Mouse (Mus musculus) neural tube, embryonic 11.5 days (tissue): Measurements from ENCODE around the gene Ptprm. TPM values are rescaled to one million over a fixed set of nuclear protein-coding genes. Genes with fewer than 3 reads are reported as not detected.

Experiments used
- ATAC-seq: fragments of 200-750 bp; cut with Nextera tagmentation; 2 replicates; pipeline ENCODE4 v1.8.0; 2017; ENCODE audit warnings: moderate number of reproducible peaks, mild to moderate bottlenecking, moderate TSS enrichment, moderate library complexity; ENCODE audit not compliant: insufficient read depth, low FRiP score, low TSS enrichment
- DNase-seq: peaks from one replicate; pipeline ENCODE4 v3.0.0-alpha.2; 2015; ENCODE audit warnings: low spot score
- H3K27ac ChIP-seq: fragments of 300-500 bp; sonication (generic); 2 replicates; pipeline ENCODE4 v1.5.1; 2014; ENCODE audit warnings: low read depth, mild to moderate bottlenecking, low read length
- H3K27me3 ChIP-seq: fragments of 300-500 bp; sonication (generic); 2 replicates; pipeline ENCODE4 v1.6.1; 2014; ENCODE audit warnings: mild to moderate bottlenecking, low read length, mixed read lengths; ENCODE audit not compliant: control insufficient read depth, insufficient read depth
- H3K36me3 ChIP-seq: fragments of 300-500 bp; sonication (generic); 2 replicates; pipeline ENCODE4 v1.6.1; 2014; ENCODE audit warnings: mild to moderate bottlenecking, low read length, moderate library complexity, mixed read lengths; ENCODE audit not compliant: control insufficient read depth, insufficient read depth
- H3K4me1 ChIP-seq: fragments of 300-500 bp; sonication (generic); 2 replicates; pipeline ENCODE4 v1.6.1; 2014; ENCODE audit warnings: low read length, mixed read lengths; ENCODE audit not compliant: control insufficient read depth, insufficient read depth
- H3K4me2 ChIP-seq: fragments of 300-500 bp; sonication (generic); 2 replicates; pipeline ENCODE4 v1.6.1; 2014; ENCODE audit warnings: low read depth, mild to moderate bottlenecking, moderate library complexity
- H3K4me3 ChIP-seq: fragments of 300-500 bp; sonication (generic); 2 replicates; pipeline ENCODE4 v1.5.1; 2014; ENCODE audit warnings: low read depth, low read length
- H3K9ac ChIP-seq: fragments of 300-500 bp; sonication (generic); 2 replicates; pipeline ENCODE4 v1.6.1; 2014; ENCODE audit warnings: mild to moderate bottlenecking, low read length
- H3K9me3 ChIP-seq: fragments of 300-500 bp; sonication (generic); 2 replicates; pipeline ENCODE4 v1.6.1; 2016; ENCODE audit warnings: low read length; ENCODE audit not compliant: control insufficient read depth
- WGBS: fragments of 180-500 bp; shearing (Covaris S2); extraction: QIAGEN DNeasy Blood & Tissue Kit; methylation state at CpG from one replicate; pipeline ENCODE4 v1.1.7; 2014; 5-methylcytosine and 5-hydroxymethylcytosine counted together
- polyA plus RNA-seq: library from polyadenylated mRNA; unstranded; fragments of >200 nt; fragmentation: Nextera tagmentation; extraction: Ambion mirVana; gene quantifications from 2 replicates; pipeline ENCODE4 v1.2.1, GENCODE M21; 2014

Ptprm gene
- polyA plus RNA-seq, 1 experiment from 2014 or later = 12.7 TPM

GRCm38 (mm10) chr17:66749976-66750375 is 604.3 kb downstream of the Ptprm start:
- no peak for ATAC-seq

GRCm38 (mm10) chr17:66746506-66746905 is 607.8 kb downstream of the Ptprm start:
- 92% methylated on average over 8 of the region's 8 CpGs for WGBS
- ATAC-seq = no peak
- no peaks in the 10 kb centered on the region for H3K27me3 ChIP-seq

More at GRCm38 (mm10) chr17:66749976-66750375, 604.3 kb downstream of the Ptprm start:
- Histone ChIP-seq H3K4me1 (peaks cover 4% of the 10 kb centered on the region; the same call in 1 of the 2 replicates), H3K4me3 (no peak overlapping the region), H3K4me2 (no peak overlapping the region), H3K27ac (no peak overlapping the region), H3K9ac (no peak overlapping the region), H3K36me3 (no peaks in the 10 kb centered on the region), H3K27me3 (no peaks in the 10 kb centered on the region), H3K9me3 (no peaks in the 10 kb centered on the region)
- DNase-seq = no peak
- 84% methylated on average over 7 of the region's 7 CpGs for WGBS

GRCm38 (mm10) chr17:66743321-66743720 is 610.9 kb downstream of the Ptprm start:
- no peaks in the 10 kb centered on the region for H3K36me3 ChIP-seq
- no peak overlapping the region for H3K4me2 ChIP-seq
- H3K9ac ChIP-seq = no peak overlapping the region
- H3K4me3 ChIP-seq = no peak overlapping the region
- no peaks in the 10 kb centered on the region for H3K4me1 ChIP-seq
- DNase-seq = no peak
- H3K27me3 ChIP-seq = no peaks in the 10 kb centered on the region
- 62% methylated on average over 7 of the region's 7 CpGs for WGBS
- H3K9me3 ChIP-seq = no peaks in the 10 kb centered on the region
- no peak overlapping the region for H3K27ac ChIP-seq
- no peak for ATAC-seq

More at GRCm38 (mm10) chr17:66746506-66746905, 607.8 kb downstream of the Ptprm start:
- Histone ChIP-seq H3K4me1 (no peaks in the 10 kb centered on the region), H3K27ac (no peak overlapping the region), H3K4me3 (no peak overlapping the region), H3K9me3 (no peaks in the 10 kb centered on the region), H3K36me3 (no peaks in the 10 kb centered on the region), H3K9ac (no peak overlapping the region), H3K4me2 (no peak overlapping the region)
- no peak for DNase-seq

- ATAC-seq = no peak
- Histone ChIP-seq H3K4me3 (no peak overlapping the region), H3K4me2 (no peak overlapping the region), H3K27ac (no peak overlapping the region), H3K36me3 (no peaks in the 10 kb centered on the region), H3K4me1 (no peaks in the 10 kb centered on the region), H3K9ac (no peak overlapping the region), H3K9me3 (no peaks in the 10 kb centered on the region), H3K27me3 (no peaks in the 10 kb centered on the region)
- DNase-seq = no peak
- 65% methylated on average over 8 of the region's 8 CpGs for WGBS
Observed at GRCm38 (mm10) chr17:66738779-66739345, 615.4 kb downstream of the Ptprm start.

- ATAC-seq = no peak
- Histone ChIP-seq H3K27me3 (no peaks in the 10 kb centered on the region), H3K4me1 (no peaks in the 10 kb centered on the region), H3K4me2 (no peak overlapping the region), H3K9me3 (no peaks in the 10 kb centered on the region), H3K27ac (no peak overlapping the region), H3K36me3 (no peaks in the 10 kb centered on the region), H3K4me3 (no peak overlapping the region), H3K9ac (no peak overlapping the region)
- DNase-seq = no peak
- WGBS = 84% methylated on average over 6 of the region's 6 CpGs
Observed at GRCm38 (mm10) chr17:66738331-66738730, 615.9 kb downstream of the Ptprm start.

- H3K4me3 ChIP-seq = no peak overlapping the region
- no peaks in the 10 kb centered on the region for H3K9me3 ChIP-seq
- no peaks in the 10 kb centered on the region for H3K36me3 ChIP-seq
- no peaks in the 10 kb centered on the region for H3K4me1 ChIP-seq
- no peak for ATAC-seq
- H3K9ac ChIP-seq = no peak overlapping the region
- no peak for DNase-seq
- H3K27ac ChIP-seq = no peak overlapping the region
- H3K27me3 ChIP-seq = no peaks in the 10 kb centered on the region
- whole genome bisulfite sequencing = 79% methylated on average over 6 of the region's 6 CpGs
- no peak overlapping the region for H3K4me2 ChIP-seq
Observed at GRCm38 (mm10) chr17:66736450-66736849, 617.8 kb downstream of the Ptprm start.

GRCm38 (mm10) chr17:66733541-66733940 is 620.7 kb downstream of the Ptprm start:
- no peaks in the 10 kb centered on the region for H3K9me3 ChIP-seq
- no peaks in the 10 kb centered on the region for H3K4me1 ChIP-seq
- DNase-seq (no peak), ATAC-seq (no peak)
- H3K36me3 ChIP-seq = no peaks in the 10 kb centered on the region
- H3K4me2 ChIP-seq = no peak overlapping the region
- no peak overlapping the region for H3K4me3 ChIP-seq
- no peak overlapping the region for H3K9ac ChIP-seq
- 74% methylated on average over 12 of the region's 12 CpGs for WGBS
- no peak overlapping the region for H3K27ac ChIP-seq
- no peaks in the 10 kb centered on the region for H3K27me3 ChIP-seq

GRCm38 (mm10) chr17:66729979-66730378 is 624.3 kb downstream of the Ptprm start:
- no peak for ATAC-seq
- WGBS = 44% methylated on average over 6 of the region's 6 CpGs
- H3K9ac ChIP-seq = no peak overlapping the region
- no peaks in the 10 kb centered on the region for H3K9me3 ChIP-seq
- H3K27me3 ChIP-seq = no peaks in the 10 kb centered on the region
- no peaks in the 10 kb centered on the region for H3K36me3 ChIP-seq
- H3K4me1 ChIP-seq = no peaks in the 10 kb centered on the region
- H3K4me3 ChIP-seq = no peak overlapping the region
- H3K27ac ChIP-seq = no peak overlapping the region
- H3K4me2 ChIP-seq = no peak overlapping the region
- no peak for DNase-seq

- Histone ChIP-seq H3K4me3 (no peak overlapping the region), H3K27me3 (no peaks in the 10 kb centered on the region), H3K9me3 (no peaks in the 10 kb centered on the region), H3K4me2 (no peak overlapping the region), H3K4me1 (no peaks in the 10 kb centered on the region), H3K9ac (no peak overlapping the region), H3K27ac (no peak overlapping the region), H3K36me3 (no peaks in the 10 kb centered on the region)
- ATAC-seq (no peak), DNase-seq (no peak)
- 65% methylated on average over 9 of the region's 9 CpGs for WGBS
Observed at GRCm38 (mm10) chr17:66720992-66721351, 633.3 kb downstream of the Ptprm start.
